In genomic region chr8:60711516-60712086, GRCm38 (mm10) we compare ENCODE assay signal across 28 mouse cellular contexts.
DNase-seq lines count a peak whose midpoint lies in the region; ATAC-seq lines count a peak whose summit lies in the region.
"Had no signal": no experiment of that assay in that cellular context is flagged by ENCODE, and none has a peak within 500 bp of the region (broad histone marks: within the 10 kb centered on the region; RNA-seq: fewer than 3 reads in every experiment).

No protein-coding gene starts in this region.

- H3K9ac ChIP-seq in hindbrain, embryonic 12.5 days: no peak overlapping the region
- H3K9ac ChIP-seq in hindbrain, embryonic 15.5 days: no peak overlapping the region
- H3K9ac ChIP-seq in midbrain, embryonic 14.5 days (replicated peaks; ENCODE audit: low read length): no peak overlapping the region
- no peak overlapping the region for H3K9ac ChIP-seq in neural tube, embryonic 14.5 days (replicated peaks; ENCODE audit: low read depth, low read length)
- H3K9ac ChIP-seq: limb, embryonic 15.5 days; liver, embryonic 15.5 days; lung, embryonic 15.5 days had no signal

- no peak overlapping the region for H3K27ac ChIP-seq in hindbrain, embryonic 12.5 days
- H3K27ac ChIP-seq in hindbrain, embryonic 15.5 days (replicated peaks): no peak overlapping the region
- no peak overlapping the region for H3K27ac ChIP-seq in midbrain, embryonic 14.5 days (replicated peaks; ENCODE audit: low read depth, low read length)
- H3K27ac ChIP-seq in neural tube, embryonic 14.5 days (ENCODE audit: low read depth, low read length): no peak overlapping the region
- H3K27ac ChIP-seq: forebrain, embryonic 10.5 days; heart, adult 2 months; kidney, postnatal 0 days; limb, embryonic 15.5 days; liver, embryonic 15.5 days; lung, embryonic 15.5 days; stomach, postnatal 0 days had no signal

- no peaks in the 10 kb centered on the region for H3K9me3 ChIP-seq in hindbrain, embryonic 12.5 days (replicated peaks)
- no peaks in the 10 kb centered on the region for H3K9me3 ChIP-seq in hindbrain, embryonic 15.5 days
- no peaks in the 10 kb centered on the region for H3K9me3 ChIP-seq in midbrain, embryonic 14.5 days (ENCODE audit: control insufficient read depth, low read length)
- H3K9me3 ChIP-seq in neural tube, embryonic 14.5 days (ENCODE audit: control insufficient read depth, low read length): no peaks in the 10 kb centered on the region
- H3K9me3 ChIP-seq: forebrain, embryonic 10.5 days; G1E; limb, embryonic 15.5 days; liver, embryonic 15.5 days; lung, embryonic 15.5 days had no signal

- ATAC-seq in hindbrain, embryonic 12.5 days (ENCODE audit: low FRiP score): peak; percentile 79
- ATAC-seq in hindbrain, embryonic 15.5 days (ENCODE audit: low FRiP score, low read depth): peak; percentile 42; the same call in 1 of the 2 replicates
- ATAC-seq in midbrain, embryonic 14.5 days (ENCODE audit: low FRiP score, low TSS enrichment): peak; percentile 72
- ATAC-seq in neural tube, embryonic 14.5 days (ENCODE audit: low read depth): peak; percentile 81
- ATAC-seq: forebrain, embryonic 16.5 days; inflammation-experienced regulatory T-cells, adult 6 months; Patski had no signal

- no peak overlapping the region for H3K4me3 ChIP-seq in hindbrain, embryonic 12.5 days
- no peak overlapping the region for H3K4me3 ChIP-seq in hindbrain, embryonic 15.5 days
- no peak overlapping the region for H3K4me3 ChIP-seq in midbrain, embryonic 14.5 days (replicated peaks; ENCODE audit: low read depth, low read length)
- H3K4me3 ChIP-seq in neural tube, embryonic 14.5 days (ENCODE audit: low read depth, low read length): no peak overlapping the region
- H3K4me3 ChIP-seq: forebrain, embryonic 10.5 days; heart, adult 2 months; limb, embryonic 15.5 days; liver, embryonic 15.5 days; lung, embryonic 15.5 days had no signal

- no peaks in the 10 kb centered on the region for H3K36me3 ChIP-seq in hindbrain, embryonic 12.5 days
- no peaks in the 10 kb centered on the region for H3K36me3 ChIP-seq in hindbrain, embryonic 15.5 days
- no peaks in the 10 kb centered on the region for H3K36me3 ChIP-seq in midbrain, embryonic 14.5 days (ENCODE audit: control insufficient read depth, insufficient read depth, low read length)
- H3K36me3 ChIP-seq in neural tube, embryonic 14.5 days (ENCODE audit: control insufficient read depth, insufficient read depth, low read length): no peaks in the 10 kb centered on the region
- H3K36me3 ChIP-seq: forebrain, embryonic 10.5 days; G1E; limb, embryonic 15.5 days; liver, embryonic 15.5 days; lung, embryonic 15.5 days had no signal

- no peaks in the 10 kb centered on the region for H3K27me3 ChIP-seq in hindbrain, embryonic 12.5 days
- no peaks in the 10 kb centered on the region for H3K27me3 ChIP-seq in hindbrain, embryonic 15.5 days
- H3K27me3 ChIP-seq in midbrain, embryonic 14.5 days (ENCODE audit: control insufficient read depth, insufficient read depth, low read length): no peaks in the 10 kb centered on the region
- no peaks in the 10 kb centered on the region for H3K27me3 ChIP-seq in neural tube, embryonic 14.5 days (ENCODE audit: control insufficient read depth, insufficient read depth, low read length)
- H3K27me3 ChIP-seq: CH12.LX; limb, embryonic 15.5 days; liver, embryonic 15.5 days; lung, embryonic 15.5 days; Patski had no signal

- DNase-seq in midbrain, embryonic 14.5 days: peak; percentile 68
- DNase-seq in testis, postnatal 14 days (ENCODE audit: low spot score): no peak
- DNase-seq in urinary bladder, postnatal 14 days (ENCODE audit: low spot score): no peak
- DNase-seq in urinary bladder, postnatal 25 days (ENCODE audit: low spot score): no peak
- DNase-seq: adrenal gland, postnatal 36 days; B cell, adult 2 months; cerebellum, adult 11 months; cerebellum, postnatal 14 days; gastrocnemius, postnatal 25 days; heart, adult 2 months; kidney, adult 2 months; layer of hippocampus, adult 9-11 months; left cerebral cortex, postnatal 4 days; lung, postnatal 4 days had no signal

- H3K4me1 ChIP-seq in hindbrain, embryonic 12.5 days: no peaks in the 10 kb centered on the region
- H3K4me1 ChIP-seq in hindbrain, embryonic 15.5 days (replicated peaks): no peaks in the 10 kb centered on the region
- no peaks in the 10 kb centered on the region for H3K4me1 ChIP-seq in midbrain, embryonic 14.5 days (ENCODE audit: control insufficient read depth, insufficient read depth, low read length)
- H3K4me1 ChIP-seq in neural tube, embryonic 14.5 days (ENCODE audit: control insufficient read depth, insufficient read depth, low read length): no peaks in the 10 kb centered on the region
- H3K4me1 ChIP-seq: forebrain, embryonic 10.5 days; limb, embryonic 15.5 days; liver, embryonic 15.5 days; lung, embryonic 15.5 days had no signal

- WGBS in hindbrain, embryonic 12.5 days: 82% methylated on average over 8 of the region's 8 CpGs
- WGBS in hindbrain, embryonic 15.5 days: 73% methylated on average over 8 of the region's 8 CpGs
- 52% methylated on average over 8 of the region's 8 CpGs for WGBS in midbrain, embryonic 14.5 days
- 62% methylated on average over 8 of the region's 8 CpGs for WGBS in neural tube, embryonic 14.5 days

- no peak overlapping the region for H3K4me2 ChIP-seq in hindbrain, embryonic 12.5 days (replicated peaks)
- no peak overlapping the region for H3K4me2 ChIP-seq in hindbrain, embryonic 15.5 days
- H3K4me2 ChIP-seq in midbrain, embryonic 14.5 days (ENCODE audit: low read length): no peak overlapping the region
- no peak overlapping the region for H3K4me2 ChIP-seq in neural tube, embryonic 14.5 days (ENCODE audit: low read depth, low read length)
- H3K4me2 ChIP-seq: limb, embryonic 15.5 days; liver, embryonic 15.5 days; lung, embryonic 15.5 days had no signal
